Mouse (Mus musculus): Measurements from ENCODE around the gene Nrarp. TPM values are rescaled to one million over a fixed set of nuclear protein-coding genes. Genes with fewer than 3 reads are reported as not detected.

Nrarp gene
- polyA plus RNA-seq, 1 experiment from 2014 or later: 17.0 TPM

GRCm38 (mm10) chr2:25149643-25150042 is 30.9 kb upstream of the Nrarp start:
- Histone ChIP-seq H3K4me1 (ENCODE audit: control insufficient read depth, insufficient read depth, low read length) (no peaks in the 10 kb centered on the region), H3K27me3 (ENCODE audit: control insufficient read depth, insufficient read depth, low read length) (no peaks in the 10 kb centered on the region), H3K27ac (replicated peaks; ENCODE audit: low read depth, low read length) (no peak overlapping the region), H3K9me3 (replicated peaks; ENCODE audit: control insufficient read depth, low read length) (no peaks in the 10 kb centered on the region), H3K9ac (replicated peaks; ENCODE audit: low read length) (no peak overlapping the region), H3K4me2 (ENCODE audit: low read depth, low read length) (no peak overlapping the region), H3K36me3 (replicated peaks; ENCODE audit: control insufficient read depth, insufficient read depth, low read depth, low read length) (no peaks in the 10 kb centered on the region), H3K4me3 (ENCODE audit: low read depth, low read length) (no peak overlapping the region)
- WGBS: 60% methylated on average over 2 of the region's 2 CpGs
- DNase-seq (ENCODE audit: low spot score): no peak
- no peak for ATAC-seq (replicated peaks; ENCODE audit: insufficient number of reproducible peaks, low FRiP score, low TSS enrichment, low read depth)

DNA sequence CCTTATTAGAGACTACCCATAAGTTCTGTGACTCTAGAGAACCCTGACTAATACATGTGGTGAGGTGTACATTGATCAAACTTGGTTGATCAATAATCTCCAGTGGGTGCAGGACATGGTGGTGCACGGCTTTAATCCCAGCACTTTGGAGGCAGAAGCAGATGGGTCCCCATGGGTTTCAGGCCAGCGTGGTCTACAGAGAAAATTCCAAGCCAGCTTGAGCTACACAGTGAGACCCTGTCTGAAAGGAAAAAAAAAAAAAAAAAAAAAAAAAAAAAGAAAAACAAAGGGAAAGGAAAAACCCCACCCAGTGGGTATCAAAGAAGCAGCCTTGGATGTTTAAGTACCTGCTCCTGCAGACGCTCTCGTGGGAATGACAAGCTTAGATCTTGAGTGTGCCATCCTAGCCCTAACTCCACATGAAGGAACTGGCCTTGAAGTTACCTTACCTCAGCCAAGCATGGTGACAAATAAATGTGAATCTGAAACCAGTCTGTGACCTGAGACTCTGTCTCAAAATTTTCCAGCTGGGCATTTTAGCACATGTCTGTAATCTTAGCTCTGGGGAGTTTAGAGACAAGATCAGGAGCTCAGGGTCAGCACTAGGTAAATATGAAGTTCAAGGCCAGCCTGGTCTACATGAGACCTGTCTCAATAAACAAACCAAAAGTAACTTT is 29.1 kb upstream of the Nrarp start:
- Histone ChIP-seq H3K4me3 (ENCODE audit: low read depth, low read length) (no peak overlapping the region), H3K36me3 (replicated peaks; ENCODE audit: control insufficient read depth, insufficient read depth, low read depth, low read length) (no peaks in the 10 kb centered on the region), H3K9me3 (replicated peaks; ENCODE audit: control insufficient read depth, low read length) (no peaks in the 10 kb centered on the region), H3K9ac (replicated peaks; ENCODE audit: low read length) (no peak overlapping the region), H3K27me3 (ENCODE audit: control insufficient read depth, insufficient read depth, low read length) (no peaks in the 10 kb centered on the region), H3K4me1 (ENCODE audit: control insufficient read depth, insufficient read depth, low read length) (no peaks in the 10 kb centered on the region), H3K4me2 (ENCODE audit: low read depth, low read length) (no peak overlapping the region), H3K27ac (replicated peaks; ENCODE audit: low read depth, low read length) (no peak overlapping the region)
- no peak for DNase-seq (ENCODE audit: low spot score)
- no peak for ATAC-seq (replicated peaks; ENCODE audit: insufficient number of reproducible peaks, low FRiP score, low TSS enrichment, low read depth)
- WGBS: 71% methylated on average over 4 of the region's 4 CpGs

GRCm38 (mm10) chr2:25156177-25156576 is 24.4 kb upstream of the Nrarp start:
- Histone ChIP-seq H3K4me1 (ENCODE audit: control insufficient read depth, insufficient read depth, low read length) (no peaks in the 10 kb centered on the region), H3K9ac (replicated peaks; ENCODE audit: low read length) (no peak overlapping the region), H3K9me3 (replicated peaks; ENCODE audit: control insufficient read depth, low read length) (no peaks in the 10 kb centered on the region), H3K27ac (replicated peaks; ENCODE audit: low read depth, low read length) (no peak overlapping the region), H3K36me3 (replicated peaks; ENCODE audit: control insufficient read depth, insufficient read depth, low read depth, low read length) (no peaks in the 10 kb centered on the region), H3K4me3 (ENCODE audit: low read depth, low read length) (no peak overlapping the region), H3K27me3 (ENCODE audit: control insufficient read depth, insufficient read depth, low read length) (no peaks in the 10 kb centered on the region), H3K4me2 (ENCODE audit: low read depth, low read length) (no peak overlapping the region)
- WGBS: 87% methylated on average over 3 of the region's 3 CpGs
- DNase-seq (ENCODE audit: low spot score) (no peak), ATAC-seq (replicated peaks; ENCODE audit: insufficient number of reproducible peaks, low FRiP score, low TSS enrichment, low read depth) (no peak)

DNA sequence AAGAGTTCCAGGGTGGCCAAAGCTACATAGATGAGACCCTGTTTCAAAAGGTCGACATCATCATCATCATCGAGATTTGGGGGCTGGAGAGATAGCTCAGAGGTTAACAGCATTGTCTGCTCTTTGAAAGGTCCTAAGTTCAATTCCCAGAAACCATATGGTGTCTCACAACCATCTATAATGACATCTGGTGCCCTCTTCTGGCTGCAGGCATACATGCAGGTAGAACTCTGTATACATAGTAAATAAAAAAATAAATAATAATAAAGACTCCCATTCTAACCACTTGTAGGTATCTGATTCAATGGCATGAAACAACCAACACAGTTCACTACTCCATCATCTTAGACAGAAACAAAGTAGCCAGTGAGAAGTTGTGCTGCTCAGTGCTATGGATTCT is 23.6 kb upstream of the Nrarp start:
- no peak for DNase-seq (ENCODE audit: low spot score)
- ATAC-seq (replicated peaks; ENCODE audit: insufficient number of reproducible peaks, low FRiP score, low TSS enrichment, low read depth): no peak
- Histone ChIP-seq H3K36me3 (replicated peaks; ENCODE audit: control insufficient read depth, insufficient read depth, low read depth, low read length) (no peaks in the 10 kb centered on the region), H3K9ac (replicated peaks; ENCODE audit: low read length) (no peak overlapping the region), H3K4me2 (ENCODE audit: low read depth, low read length) (no peak overlapping the region), H3K27me3 (ENCODE audit: control insufficient read depth, insufficient read depth, low read length) (no peaks in the 10 kb centered on the region), H3K4me3 (ENCODE audit: low read depth, low read length) (no peak overlapping the region), H3K9me3 (replicated peaks; ENCODE audit: control insufficient read depth, low read length) (no peaks in the 10 kb centered on the region), H3K27ac (replicated peaks; ENCODE audit: low read depth, low read length) (no peak overlapping the region), H3K4me1 (ENCODE audit: control insufficient read depth, insufficient read depth, low read length) (no peaks in the 10 kb centered on the region)
- 40% methylated on average over 2 of the region's 2 CpGs for WGBS

- Histone ChIP-seq H3K4me3 (ENCODE audit: low read depth, low read length) (no peak overlapping the region), H3K36me3 (replicated peaks; ENCODE audit: control insufficient read depth, insufficient read depth, low read depth, low read length) (no peaks in the 10 kb centered on the region), H3K27me3 (ENCODE audit: control insufficient read depth, insufficient read depth, low read length) (no peaks in the 10 kb centered on the region), H3K9ac (replicated peaks; ENCODE audit: low read length) (no peak overlapping the region), H3K4me1 (ENCODE audit: control insufficient read depth, insufficient read depth, low read length) (no peaks in the 10 kb centered on the region), H3K9me3 (replicated peaks; ENCODE audit: control insufficient read depth, low read length) (no peaks in the 10 kb centered on the region), H3K4me2 (ENCODE audit: low read depth, low read length) (no peak overlapping the region), H3K27ac (replicated peaks; ENCODE audit: low read depth, low read length) (no peak overlapping the region)
- 54% methylated on average over 2 of the region's 2 CpGs for WGBS
- peak; percentile 66 for DNase-seq (ENCODE audit: low spot score)
- no peak for ATAC-seq (replicated peaks; ENCODE audit: insufficient number of reproducible peaks, low FRiP score, low TSS enrichment, low read depth)
Measured at GRCm38 (mm10) chr2:25157655-25158054, 22.9 kb upstream of the Nrarp start.

DNA sequence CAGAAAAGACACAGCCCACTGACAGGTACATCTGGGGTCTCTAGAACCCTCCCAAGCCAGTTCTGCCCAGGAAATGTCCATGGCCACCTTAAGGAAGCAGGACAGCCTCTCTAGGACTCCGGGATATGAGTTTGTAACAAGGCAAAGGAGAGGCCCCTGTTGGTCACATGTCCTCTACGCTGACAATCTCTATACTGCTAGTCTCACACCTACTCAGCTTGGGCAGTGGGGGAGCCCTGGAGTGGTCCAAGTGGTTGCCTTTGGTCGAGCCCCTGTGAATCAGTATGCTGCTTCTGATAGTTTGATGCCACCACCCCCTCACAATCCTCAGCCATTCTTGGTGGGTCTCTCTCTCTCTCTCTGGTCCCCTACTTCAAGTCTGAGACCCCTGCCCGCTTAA is 13.1 kb upstream of the Nrarp start:
- Histone ChIP-seq H3K27me3 (ENCODE audit: control insufficient read depth, insufficient read depth, low read length) (no peaks in the 10 kb centered on the region), H3K4me1 (ENCODE audit: control insufficient read depth, insufficient read depth, low read length) (peaks cover 2% of the 10 kb centered on the region; the same call in 1 of the 2 replicates), H3K9ac (replicated peaks; ENCODE audit: low read length) (peak overlapping the region; percentile 61), H3K4me2 (ENCODE audit: low read depth, low read length) (peak overlapping the region; percentile 88), H3K36me3 (replicated peaks; ENCODE audit: control insufficient read depth, insufficient read depth, low read depth, low read length) (no peaks in the 10 kb centered on the region), H3K4me3 (ENCODE audit: low read depth, low read length) (peak overlapping the region; percentile 41), H3K9me3 (replicated peaks; ENCODE audit: control insufficient read depth, low read length) (no peaks in the 10 kb centered on the region), H3K27ac (replicated peaks; ENCODE audit: low read depth, low read length) (peak overlapping the region; percentile 17)
- DNase-seq (ENCODE audit: low spot score) (no peak), ATAC-seq (replicated peaks; ENCODE audit: insufficient number of reproducible peaks, low FRiP score, low TSS enrichment, low read depth) (peak; percentile 6; the same call in 1 of the 2 replicates)
- 29% methylated on average over 4 of the region's 4 CpGs for WGBS

GRCm38 (mm10) chr2:25167919-25168664 is 12.5 kb upstream of the Nrarp start:
- 1% methylated on average over 30 of the region's 41 CpGs for WGBS
- Histone ChIP-seq H3K9ac (replicated peaks; ENCODE audit: low read length) (peak overlapping the region; percentile 61), H3K4me2 (ENCODE audit: low read depth, low read length) (peak overlapping the region; percentile 88), H3K27me3 (ENCODE audit: control insufficient read depth, insufficient read depth, low read length) (no peaks in the 10 kb centered on the region), H3K36me3 (replicated peaks; ENCODE audit: control insufficient read depth, insufficient read depth, low read depth, low read length) (no peaks in the 10 kb centered on the region), H3K4me1 (ENCODE audit: control insufficient read depth, insufficient read depth, low read length) (peaks cover 1% of the 10 kb centered on the region; the same call in 1 of the 2 replicates), H3K9me3 (replicated peaks; ENCODE audit: control insufficient read depth, low read length) (no peaks in the 10 kb centered on the region), H3K4me3 (ENCODE audit: low read depth, low read length) (peak overlapping the region; percentile 41), H3K27ac (replicated peaks; ENCODE audit: low read depth, low read length) (peak overlapping the region; percentile 17)
- ATAC-seq (replicated peaks; ENCODE audit: insufficient number of reproducible peaks, low FRiP score, low TSS enrichment, low read depth) (peak; percentile 71), DNase-seq (ENCODE audit: low spot score) (peak; percentile 79)

DNA sequence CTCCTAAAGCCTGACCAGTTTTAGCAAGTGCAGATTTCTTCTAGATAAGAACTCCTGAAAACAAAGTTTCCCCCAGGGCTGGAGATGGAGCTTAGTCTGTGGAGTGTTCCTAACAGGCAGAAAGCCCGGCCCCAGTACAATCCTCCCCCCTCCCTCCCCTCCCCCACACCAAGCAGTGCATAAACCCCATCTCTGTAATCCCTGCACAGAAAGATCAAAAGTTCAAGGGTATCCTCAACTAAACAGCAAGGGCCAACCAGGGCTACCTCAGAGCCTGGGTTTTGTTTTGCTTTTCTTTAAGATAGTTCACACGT is 11.9 kb upstream of the Nrarp start:
- H3K9ac ChIP-seq (replicated peaks; ENCODE audit: low read length): peak overlapping the region; percentile 61
- peak overlapping the region; percentile 41; the same call in 1 of the 2 replicates for H3K4me3 ChIP-seq (ENCODE audit: low read depth, low read length)
- no peaks in the 10 kb centered on the region for H3K36me3 ChIP-seq (replicated peaks; ENCODE audit: control insufficient read depth, insufficient read depth, low read depth, low read length)
- H3K4me2 ChIP-seq (ENCODE audit: low read depth, low read length): peak overlapping the region; percentile 88
- no peak for DNase-seq (ENCODE audit: low spot score)
- H3K4me1 ChIP-seq (ENCODE audit: control insufficient read depth, insufficient read depth, low read length): no peaks in the 10 kb centered on the region; the same call in 1 of the 2 replicates
- 21% methylated on average over 2 of the region's 2 CpGs for WGBS
- peak overlapping the region; percentile 17; the same call in 1 of the 2 replicates for H3K27ac ChIP-seq (replicated peaks; ENCODE audit: low read depth, low read length)
- peak; percentile 7; the same call in 1 of the 2 replicates for ATAC-seq (replicated peaks; ENCODE audit: insufficient number of reproducible peaks, low FRiP score, low TSS enrichment, low read depth)
- H3K9me3 ChIP-seq (replicated peaks; ENCODE audit: control insufficient read depth, low read length): no peaks in the 10 kb centered on the region
- H3K27me3 ChIP-seq (ENCODE audit: control insufficient read depth, insufficient read depth, low read length): no peaks in the 10 kb centered on the region
